Mouse (Mus musculus): ENCODE measurements around the gene Kcnb1. TPM values are rescaled to one million over a fixed set of nuclear protein-coding genes. Genes with fewer than 3 reads are reported as not detected.

Kcnb1 gene
- total RNA-seq, 1 experiment from 2014 or later = 0.57 TPM

DNA sequence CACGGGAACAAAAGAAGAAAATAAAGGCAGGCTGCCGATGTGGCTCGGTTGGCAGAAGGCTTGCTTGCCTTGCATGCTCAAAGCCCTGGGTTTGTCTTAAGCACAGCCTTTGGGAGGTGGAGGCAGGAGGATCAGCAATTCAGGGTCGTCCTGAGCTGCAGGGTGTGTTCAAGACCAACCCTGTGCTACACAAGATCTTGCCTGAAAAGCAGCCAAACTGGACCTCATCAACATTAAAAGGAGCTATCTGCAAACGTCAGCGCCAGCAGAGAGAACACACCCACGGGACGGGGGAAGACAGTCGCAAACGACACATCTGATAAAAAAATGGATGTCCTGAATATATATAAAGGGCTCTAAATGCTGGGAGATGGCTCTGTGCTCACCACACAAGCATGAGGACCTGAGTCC, 12.7 kb downstream of the Kcnb1 start:
- ATAC-seq (replicated peaks; ENCODE audit: insufficient number of reproducible peaks, low FRiP score, low TSS enrichment, poor library complexity, severe bottlenecking) = no peak

- no peak for ATAC-seq (replicated peaks; ENCODE audit: insufficient number of reproducible peaks, low FRiP score, low TSS enrichment, poor library complexity, severe bottlenecking)
Observed at GRCm38 (mm10) chr2:167175284-167175683, 14.7 kb downstream of the Kcnb1 start.

- no peak for ATAC-seq (replicated peaks; ENCODE audit: insufficient number of reproducible peaks, low FRiP score, low TSS enrichment, poor library complexity, severe bottlenecking)
Observed at GRCm38 (mm10) chr2:167173051-167173875, 16.7 kb downstream of the Kcnb1 start.

DNA sequence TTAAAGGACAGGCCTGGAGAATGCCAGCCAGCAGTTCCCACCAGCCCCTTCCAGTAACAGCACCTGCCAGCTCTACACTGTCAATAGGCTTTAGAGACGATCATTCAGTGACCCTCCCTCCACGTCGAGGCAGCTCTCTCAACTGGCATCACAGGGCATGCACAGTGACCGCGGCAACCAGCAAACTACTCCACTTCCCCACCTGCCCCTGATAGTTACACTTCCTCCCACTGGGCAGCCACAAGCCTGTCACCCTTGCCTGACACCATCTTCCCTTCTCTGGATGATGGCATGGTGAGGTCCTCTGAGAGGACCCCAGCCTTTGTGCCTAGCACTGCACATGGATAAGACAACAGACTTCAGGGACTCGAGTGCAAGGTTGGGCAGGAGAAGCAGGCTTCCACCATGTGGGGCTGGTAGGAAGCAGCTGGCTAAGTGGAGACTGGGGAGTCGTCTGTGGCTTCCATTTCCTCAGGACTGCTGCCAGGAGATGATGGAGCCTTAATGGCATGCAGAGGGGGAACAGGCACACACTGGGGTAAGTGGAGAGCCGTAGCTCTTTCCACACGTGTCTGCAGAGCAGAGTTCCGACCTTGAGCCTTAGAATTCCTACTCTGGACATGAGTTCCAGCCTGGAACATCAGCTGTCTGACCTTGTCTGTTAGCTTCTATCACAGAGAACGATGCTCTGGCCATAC, 22.3 kb downstream of the Kcnb1 start:
- ATAC-seq (replicated peaks; ENCODE audit: insufficient number of reproducible peaks, low FRiP score, low TSS enrichment, poor library complexity, severe bottlenecking) = 0 out of 2 replicates have a peak, but pooled peaks have one; percentile 41

- ATAC-seq (replicated peaks; ENCODE audit: insufficient number of reproducible peaks, low FRiP score, low TSS enrichment, poor library complexity, severe bottlenecking) = no peak
Observed at GRCm38 (mm10) chr2:167163600-167163999, 26.4 kb downstream of the Kcnb1 start.

DNA sequence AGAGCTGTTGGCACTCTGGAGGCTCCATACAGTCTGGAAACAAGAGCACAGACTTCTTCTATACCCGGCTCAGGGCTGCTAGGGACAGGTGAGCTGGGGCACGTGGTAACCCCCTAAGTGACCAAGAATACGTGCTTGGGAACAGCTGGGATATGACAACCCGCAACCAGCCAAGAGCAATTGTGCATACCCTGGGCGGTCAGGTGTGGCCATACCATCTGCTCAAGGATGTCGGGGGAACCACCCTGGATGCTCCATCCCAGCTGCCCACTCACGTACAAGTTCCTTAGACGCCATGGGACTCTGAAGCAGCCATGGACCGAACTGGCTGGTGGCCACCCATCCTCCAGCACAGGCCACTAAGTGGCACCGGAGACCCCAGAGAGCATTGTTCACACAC, 26.8 kb downstream of the Kcnb1 start:
- no peak for ATAC-seq (replicated peaks; ENCODE audit: insufficient number of reproducible peaks, low FRiP score, low TSS enrichment, poor library complexity, severe bottlenecking)

- no peak for ATAC-seq (replicated peaks; ENCODE audit: insufficient number of reproducible peaks, low FRiP score, low TSS enrichment, poor library complexity, severe bottlenecking)
Observed at GRCm38 (mm10) chr2:167162516-167163021, 27.4 kb downstream of the Kcnb1 start.

- ATAC-seq (replicated peaks; ENCODE audit: insufficient number of reproducible peaks, low FRiP score, low TSS enrichment, poor library complexity, severe bottlenecking) = no peak
Observed at GRCm38 (mm10) chr2:167159721-167160120, 30.2 kb downstream of the Kcnb1 start.

GRCm38 (mm10) chr2:167158780-167159179, 31.2 kb downstream of the Kcnb1 start:
- ATAC-seq (replicated peaks; ENCODE audit: insufficient number of reproducible peaks, low FRiP score, low TSS enrichment, poor library complexity, severe bottlenecking) = no peak

DNA sequence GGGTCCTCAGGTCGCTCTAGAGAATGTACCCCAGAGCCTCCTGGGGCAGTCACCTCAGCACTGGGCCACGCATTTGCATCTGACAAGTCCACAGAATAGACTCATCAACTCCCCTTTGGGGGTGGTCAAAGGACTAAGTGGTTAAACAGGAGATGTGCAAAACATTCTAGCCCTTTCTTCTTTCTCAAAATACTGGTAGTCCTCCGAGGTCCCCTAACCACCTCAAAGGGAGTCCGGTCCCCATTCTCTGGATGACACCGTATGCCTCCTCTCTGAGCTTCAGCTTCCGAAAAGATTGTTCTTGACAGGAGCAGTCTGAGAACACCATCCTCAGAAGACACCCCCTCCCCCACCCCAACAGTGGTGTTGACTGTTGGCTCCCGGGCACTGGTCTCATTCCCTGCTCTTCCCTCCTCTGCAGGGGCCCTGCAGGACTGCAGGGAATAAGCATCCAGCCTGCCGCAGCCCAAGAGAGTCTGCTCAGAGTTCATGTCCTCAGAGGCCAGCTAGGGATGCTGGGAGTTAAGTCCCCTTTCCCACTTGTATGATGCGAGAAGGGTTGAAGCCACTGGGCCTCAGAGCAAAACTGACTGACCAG, 33.7 kb downstream of the Kcnb1 start:
- no peak for ATAC-seq (replicated peaks; ENCODE audit: insufficient number of reproducible peaks, low FRiP score, low TSS enrichment, poor library complexity, severe bottlenecking)

GRCm38 (mm10) chr2:167155541-167155973, 34.4 kb downstream of the Kcnb1 start:
- ATAC-seq (replicated peaks; ENCODE audit: insufficient number of reproducible peaks, low FRiP score, low TSS enrichment, poor library complexity, severe bottlenecking) = no peak

DNA sequence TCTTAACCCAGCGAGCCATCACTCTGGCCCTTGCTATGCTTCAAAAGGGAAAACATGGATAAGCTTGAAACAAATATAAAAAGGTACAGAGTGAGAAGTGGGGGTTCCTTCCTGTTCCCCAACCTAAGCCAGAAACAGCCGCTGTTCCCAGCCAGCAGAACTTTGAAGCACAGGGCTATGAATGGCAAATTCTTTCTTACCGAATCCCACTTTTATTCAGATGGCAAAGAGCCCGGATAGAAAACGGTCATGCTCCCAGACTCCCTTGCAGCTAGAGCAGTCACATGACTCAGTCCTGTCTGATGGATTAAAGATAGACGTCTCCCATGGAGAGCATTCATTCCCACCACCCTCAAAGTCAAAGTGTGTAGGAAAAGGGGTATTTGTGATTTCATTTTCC, 39.1 kb downstream of the Kcnb1 start:
- ATAC-seq (replicated peaks; ENCODE audit: insufficient number of reproducible peaks, low FRiP score, low TSS enrichment, poor library complexity, severe bottlenecking) = no peak

DNA sequence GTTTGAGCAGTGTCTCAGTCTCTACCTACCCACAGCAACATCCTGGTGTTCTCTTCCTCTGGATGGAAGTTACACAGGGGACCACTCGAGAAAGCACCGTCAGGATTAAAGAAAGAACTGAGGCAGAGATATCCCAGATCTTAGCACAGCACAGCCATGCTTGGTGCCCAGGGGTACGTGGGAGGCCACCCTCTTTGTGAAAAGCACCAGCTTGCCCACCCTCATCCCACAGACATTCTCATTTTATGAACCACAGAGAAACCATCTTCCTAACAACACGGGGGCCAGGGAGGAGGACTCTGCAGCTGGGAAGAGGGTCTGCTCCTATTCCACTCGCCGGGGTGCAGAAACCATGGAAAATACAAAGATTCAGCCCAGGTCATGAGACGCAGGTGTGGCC, 39.8 kb downstream of the Kcnb1 start:
- ATAC-seq (replicated peaks; ENCODE audit: insufficient number of reproducible peaks, low FRiP score, low TSS enrichment, poor library complexity, severe bottlenecking) = no peak

DNA sequence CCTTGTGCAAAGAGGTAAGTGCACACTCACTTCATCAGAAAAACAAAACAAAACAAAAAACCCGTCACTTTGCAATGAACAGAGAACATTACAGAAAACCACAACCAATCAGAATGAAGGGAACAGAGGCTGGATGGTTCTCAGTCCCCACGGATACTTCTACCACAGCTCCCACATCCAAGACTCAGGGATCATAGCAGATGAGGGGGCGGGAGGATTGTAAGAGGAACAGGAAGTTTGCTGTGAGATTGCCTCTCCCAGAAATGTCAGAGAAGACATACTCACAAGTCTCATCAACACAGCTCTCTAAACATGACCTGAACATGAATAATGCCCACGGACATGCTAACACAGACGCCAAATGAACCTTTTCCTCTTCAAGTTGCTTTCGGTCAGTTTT, 40.9 kb downstream of the Kcnb1 start:
- ATAC-seq (replicated peaks; ENCODE audit: insufficient number of reproducible peaks, low FRiP score, low TSS enrichment, poor library complexity, severe bottlenecking) = no peak

DNA sequence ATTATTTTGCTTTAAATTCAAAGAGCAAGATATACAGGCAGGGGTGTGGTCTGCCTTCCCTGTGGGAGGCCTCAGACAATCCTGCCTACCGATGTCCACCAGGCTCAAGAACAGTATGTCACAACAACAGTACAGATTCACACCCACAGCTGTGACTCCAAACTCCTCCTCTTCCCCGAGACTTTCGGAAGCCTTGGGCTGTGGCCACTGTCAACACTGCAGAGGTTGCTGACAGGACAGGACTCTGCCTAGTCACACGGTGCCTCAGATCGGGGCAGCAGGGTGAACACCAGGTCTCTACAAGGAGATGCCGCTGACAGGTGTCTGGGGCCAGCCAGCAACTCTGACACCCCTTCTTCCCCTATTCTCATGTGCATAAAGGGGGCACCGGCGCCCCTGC, 42.2 kb downstream of the Kcnb1 start:
- ATAC-seq (replicated peaks; ENCODE audit: insufficient number of reproducible peaks, low FRiP score, low TSS enrichment, poor library complexity, severe bottlenecking) = peak; percentile 34; the same call in 1 of the 2 replicates

DNA sequence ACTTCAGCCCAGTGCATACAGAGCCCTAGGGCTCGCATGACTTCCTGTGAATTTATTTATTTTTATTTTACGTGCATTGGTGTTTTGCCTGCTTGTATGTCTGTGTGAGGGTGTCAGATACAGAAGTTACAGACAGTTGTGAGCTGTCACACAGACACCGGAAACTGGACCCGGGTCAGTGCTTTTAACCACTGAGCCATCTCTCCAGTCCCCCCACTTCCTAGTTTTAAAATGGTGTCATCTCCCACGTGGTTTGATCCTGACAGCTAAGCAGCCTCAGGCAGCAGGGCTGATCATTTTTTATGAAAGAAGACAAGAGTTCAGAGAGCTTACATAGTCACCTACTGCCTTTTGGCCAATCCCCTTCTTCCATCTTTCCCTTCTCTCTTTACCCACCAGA, 44.1 kb downstream of the Kcnb1 start:
- no peak for ATAC-seq (replicated peaks; ENCODE audit: insufficient number of reproducible peaks, low FRiP score, low TSS enrichment, poor library complexity, severe bottlenecking)

GRCm38 (mm10) chr2:167144439-167145307, 45.3 kb downstream of the Kcnb1 start:
- no peak for ATAC-seq (replicated peaks; ENCODE audit: insufficient number of reproducible peaks, low FRiP score, low TSS enrichment, poor library complexity, severe bottlenecking)

DNA sequence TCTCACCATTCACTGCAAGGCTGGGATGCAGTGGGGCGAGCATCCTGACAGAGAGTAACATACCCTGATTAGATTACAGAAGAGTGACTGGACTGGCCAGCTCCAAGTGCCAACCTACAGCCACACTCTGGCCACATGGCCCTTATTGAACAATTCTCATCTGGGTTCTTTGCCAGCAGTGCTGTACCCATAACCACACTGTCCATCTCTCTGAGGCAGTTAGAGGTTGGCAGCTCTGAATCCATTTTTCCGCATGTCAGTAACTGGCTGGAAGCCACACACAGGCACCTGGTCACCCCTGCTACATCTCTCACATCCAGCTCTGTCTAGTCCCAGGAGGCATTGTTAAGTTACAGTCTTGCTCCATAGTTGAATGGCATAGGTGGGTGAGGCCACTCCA, 46.0 kb downstream of the Kcnb1 start:
- ATAC-seq (replicated peaks; ENCODE audit: insufficient number of reproducible peaks, low FRiP score, low TSS enrichment, poor library complexity, severe bottlenecking) = no peak

DNA sequence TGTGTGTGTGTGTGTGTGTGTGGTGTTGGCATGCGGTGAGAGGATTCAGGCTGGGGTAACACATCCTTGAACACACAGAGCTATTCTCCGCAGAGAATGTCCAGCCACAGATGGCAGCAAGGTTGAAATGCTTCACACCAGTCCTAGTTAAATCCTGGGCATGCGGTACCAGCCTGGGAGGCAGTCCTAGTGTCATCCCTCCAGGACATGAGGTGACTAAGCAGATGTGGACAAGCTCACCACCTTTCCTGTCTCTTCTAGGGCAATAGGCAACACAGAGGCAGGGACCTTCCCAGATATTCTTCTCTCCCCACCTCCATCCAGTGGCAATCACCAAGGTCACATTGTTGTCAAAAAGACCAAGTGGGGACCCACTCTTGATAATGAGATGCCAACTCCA, 47.7 kb downstream of the Kcnb1 start:
- ATAC-seq (replicated peaks; ENCODE audit: insufficient number of reproducible peaks, low FRiP score, low TSS enrichment, poor library complexity, severe bottlenecking) = no peak

Measured in monocyte, adult 5-6 weeks (primary cell).